ENCODE assay signal across 13 mouse cellular contexts in the genomic region with DNA sequence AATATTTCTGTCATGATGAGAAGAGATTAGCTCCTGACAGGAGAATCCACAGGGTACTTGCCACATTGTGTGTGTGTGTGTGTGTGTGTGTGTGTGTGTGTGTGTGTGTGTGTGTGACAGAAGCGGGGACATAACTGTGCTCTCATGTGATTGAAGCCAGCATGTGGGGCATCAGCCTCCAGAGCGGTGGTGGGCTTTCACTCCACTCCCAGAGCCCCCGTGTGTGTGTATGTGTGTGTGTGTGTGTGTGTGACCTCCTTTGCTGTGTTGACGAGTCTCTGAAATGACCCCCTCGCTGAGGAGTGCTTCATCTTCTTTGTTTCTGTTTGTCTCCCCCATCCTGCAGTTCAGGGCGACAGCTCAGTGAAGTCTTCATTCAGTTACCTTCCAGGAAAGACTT.
A peak's percentile ranks its signal among the peaks of the same experiment; 100 is the strongest.
DNase-seq lines count a peak whose midpoint lies in the region; ATAC-seq and TF ChIP-seq lines count a peak whose summit lies in the region.
"Had no signal": no experiment of that assay in that cellular context is flagged by ENCODE, and none has a peak within 500 bp of the region (broad histone marks: within the 10 kb centered on the region; RNA-seq: fewer than 3 reads in every experiment).

No protein-coding gene starts in this region.

- 8% methylated on average over 6 of the region's 6 CpGs for WGBS in forebrain, embryonic 15.5 days
- WGBS in limb, embryonic 15.5 days: 64% methylated on average over 6 of the region's 6 CpGs
- WGBS in olfactory bulb, adult 2 months: 39% methylated on average over 6 of the region's 6 CpGs
- 94% methylated on average over 6 of the region's 6 CpGs for WGBS in thymus, adult 2 months

- intact Hi-C loops in heart, postnatal 14 days (cut with DNase I): no loop called here

- peak; percentile 68 for DNase-seq in heart, adult 11 months
- DNase-seq in heart, postnatal 14 days: no peak
- DNase-seq in adrenal gland, adult 18-20 months (ENCODE audit: low spot score in 2 of 2): no peak
- DNase-seq in thymus, adult 2 months: no peak
- DNase-seq in left cerebral cortex, adult 9 months (ENCODE audit: low spot score in 2 of 2): no peak
- DNase-seq: cerebellum, postnatal 14 days; heart, adult 18-20 months; heart, postnatal 36 days; kidney, postnatal 25 days; lung, embryonic 14.5 days had no signal

- peak overlapping the region; percentile 20 for H3K4me3 ChIP-seq in forebrain, embryonic 15.5 days
- no peak overlapping the region for H3K4me3 ChIP-seq in limb, embryonic 15.5 days
- no peak overlapping the region for H3K4me3 ChIP-seq in olfactory bulb, adult 2 months (ENCODE audit: insufficient read depth, low read depth, low read length)
- no peak overlapping the region for H3K4me3 ChIP-seq in thymus, adult 2 months (ENCODE audit: control insufficient read depth, insufficient read depth, low read length)

- no peak for TF ChIP-seq POLR2A in olfactory bulb, adult 2 months (IDR thresholded peaks at IDR 0.05; ENCODE audit: insufficient read depth, low read depth, low read length)
- TF ChIP-seq POLR2A in thymus, adult 2 months (IDR thresholded peaks at IDR 0.05; ENCODE audit: control insufficient read depth, extremely low read depth, insufficient read depth, low read length, poor library complexity): no peak

- H3K27me3 ChIP-seq in forebrain, embryonic 15.5 days: no peaks in the 10 kb centered on the region
- no peaks in the 10 kb centered on the region for H3K27me3 ChIP-seq in limb, embryonic 15.5 days
- no peaks in the 10 kb centered on the region for H3K27me3 ChIP-seq in thymus, adult 2 months (ENCODE audit: control insufficient read depth, insufficient read depth, low read length)

- ATAC-seq in forebrain, embryonic 15.5 days (replicated peaks): peak; percentile 53
- no peak for ATAC-seq in limb, embryonic 15.5 days (ENCODE audit: insufficient number of reproducible peaks, low FRiP score, low TSS enrichment, low read depth)

- H3K4me1 ChIP-seq in forebrain, embryonic 15.5 days: peaks cover 35% of the 10 kb centered on the region
- peaks cover 5% of the 10 kb centered on the region; the same call in 1 of the 2 replicates for H3K4me1 ChIP-seq in limb, embryonic 15.5 days
- H3K4me1 ChIP-seq in olfactory bulb, adult 2 months (ENCODE audit: control insufficient read depth, insufficient read depth, low read length): peaks cover 10% of the 10 kb centered on the region
- H3K4me1 ChIP-seq in thymus, adult 2 months (replicated peaks; ENCODE audit: control insufficient read depth, insufficient read depth, low read length): no peaks in the 10 kb centered on the region

- H3K4me2 ChIP-seq in forebrain, embryonic 15.5 days (replicated peaks): peak overlapping the region; percentile 49
- H3K4me2 ChIP-seq in limb, embryonic 15.5 days: no peak overlapping the region
- H3K4me2 ChIP-seq: lung, embryonic 14.5 days had no signal

- peaks cover 20% of the 10 kb centered on the region for H3K36me3 ChIP-seq in forebrain, embryonic 15.5 days
- H3K36me3 ChIP-seq in limb, embryonic 15.5 days: peaks cover 43% of the 10 kb centered on the region
- H3K36me3 ChIP-seq in thymus, adult 2 months (ENCODE audit: control insufficient read depth, insufficient read depth, low read length): peaks cover 24% of the 10 kb centered on the region

- H3K9ac ChIP-seq in forebrain, embryonic 15.5 days (replicated peaks): peak overlapping the region; percentile 29
- H3K9ac ChIP-seq in limb, embryonic 15.5 days: no peak overlapping the region
- H3K9ac ChIP-seq: lung, embryonic 14.5 days had no signal

- peak overlapping the region; percentile 99 for H3K27ac ChIP-seq in forebrain, embryonic 15.5 days (replicated peaks)
- H3K27ac ChIP-seq in limb, embryonic 15.5 days: peak overlapping the region; percentile 3; the same call in 1 of the 2 replicates
- 0 out of 2 replicates have a peak overlapping the region, but pooled peaks have one; percentile 47 for H3K27ac ChIP-seq in olfactory bulb, adult 2 months (ENCODE audit: insufficient read depth, low read depth, low read length)
- H3K27ac ChIP-seq in thymus, adult 2 months (ENCODE audit: control insufficient read depth, insufficient read depth, low read length): no peak overlapping the region

- no peak for TF ChIP-seq CTCF in olfactory bulb, adult 2 months (IDR thresholded peaks at IDR 0.05; ENCODE audit: insufficient read depth, low read depth, low read length)
- TF ChIP-seq CTCF in thymus, adult 2 months (IDR thresholded peaks at IDR 0.05; ENCODE audit: borderline replicate concordance, control insufficient read depth, extremely low read depth, insufficient read depth, low read length, poor library complexity): no peak

- H3K9me3 ChIP-seq in forebrain, embryonic 15.5 days: no peaks in the 10 kb centered on the region
- no peaks in the 10 kb centered on the region for H3K9me3 ChIP-seq in limb, embryonic 15.5 days
